Mouse (Mus musculus) pancreas, adult 10 weeks (tissue): ENCODE data around the gene Calb2. TPM values are rescaled to one million over a fixed set of nuclear protein-coding genes. Genes with fewer than 3 reads are reported as not detected.

Experiments used
- polyA plus RNA-seq: library from polyadenylated mRNA; stranded (reverse); fragments of 350-450 nt; fragmentation: Illumina TruSeq; extraction: RNeasy Lipid Tissue Mini Kit (QIAGEN cat#74804); gene quantifications from one replicate; pipeline ENCODE4 v1.2.3, GENCODE M21; 2015; ENCODE audit warnings: low read depth, low replicate concordance; ENCODE audit not compliant: insufficient read depth

Gene Calb2
- not detected for polyA plus RNA-seq

GRCm38 (mm10) chr8:110168046-110168445 is at the start of gene Calb2:
Gene Calb2, minus strand, starts transcription at chr8:110168210.

GRCm38 (mm10) chr8:110215365-110215764 is 47.4 kb upstream of the Calb2 start, which contains the start of gene Cmtr2:
Gene Cmtr2, plus strand, starts transcription at chr8:110215665.

GRCm38 (mm10) chr8:110102653-110103052 is 65.4 kb downstream of the Calb2 start, which contains the start of gene Gm17720:
Gene Gm17720, minus strand, starts transcription at chr8:110102753.

GRCm38 (mm10) chr8:110100907-110101306 is 67.1 kb downstream of the Calb2 start, which contains the start of gene Gm21964:
Gene Gm21964, plus strand, starts transcription at chr8:110101207.

Other genes starting within 250 kb of the Calb2 start
- gene Marveld3, start 206.0 kb downstream of the Calb2 start, polyA plus RNA-seq, result 6.2 TPM
- gene Tat, start 177.8 kb downstream of the Calb2 start, polyA plus RNA-seq, result 1.6 TPM
- gene Chst4, start 128.5 kb downstream of the Calb2 start, polyA plus RNA-seq, result 4.6 TPM
- gene Zfp612, start 88.5 kb downstream of the Calb2 start, polyA plus RNA-seq, result 3.3 TPM
- not detected for gene Gm21964, start 67.0 kb downstream of the Calb2 start, polyA plus RNA-seq
- not detected for gene Gm17720, start 65.5 kb downstream of the Calb2 start, polyA plus RNA-seq
- 1.2 TPM for gene Cmtr2, start 47.5 kb upstream of the Calb2 start, polyA plus RNA-seq
- gene Hydin, start 98.8 kb upstream of the Calb2 start, polyA plus RNA-seq, result not detected